Mouse (Mus musculus): Measurements from ENCODE around the gene Gm17662.

Gene Gm17662

GRCm38 (mm10) chr4:104887486-104887885 is 30.4 kb downstream of the Gm17662 start:
- in situ Hi-C loops (cut with MboI, MseI), result no loop called here

GRCm38 (mm10) chr4:104888499-104889262 is 31.6 kb downstream of the Gm17662 start:
- in situ Hi-C loops (cut with MboI, MseI), result no loop called here

- in situ Hi-C loops (cut with MboI, MseI), result loop anchor here in 1 of 2 experiments (10.0 kb wide), 1 partner anchor 1537 kb away; no protein-coding TSS in a partner anchor
These were observed 34.6 kb downstream of the Gm17662 start for GRCm38 (mm10) chr4:104891708-104892107.

- in situ Hi-C loops (cut with MboI, MseI), result loop anchor here in 1 of 2 experiments (10.0 kb wide), 1 partner anchor 1539 kb away; no protein-coding TSS in a partner anchor
These were observed 36.5 kb downstream of the Gm17662 start for GRCm38 (mm10) chr4:104893588-104893987.

- in situ Hi-C loops (cut with MboI, MseI), result loop anchor here in 1 of 2 experiments (10.0 kb wide), 1 partner anchor 1539 kb away; no protein-coding TSS in a partner anchor
These were observed 37.0 kb downstream of the Gm17662 start for GRCm38 (mm10) chr4:104894004-104894734.

GRCm38 (mm10) chr4:104902836-104903235 is 45.7 kb downstream of the Gm17662 start:
- in situ Hi-C loops (cut with MboI, MseI), result loop anchor here in 1 of 2 experiments (25.0 kb wide), 1 partner anchor 1966 kb away; no protein-coding TSS in a partner anchor

GRCm38 (mm10) chr4:104905049-104905448 is 47.9 kb downstream of the Gm17662 start:
- in situ Hi-C loops (cut with MboI, MseI), result loop anchor here in 1 of 2 experiments (25.0 kb wide), 1 partner anchor 1968 kb away; no protein-coding TSS in a partner anchor
